Mouse (Mus musculus) Patski (cell line): ENCODE measurements around the gene St7. TPM values are rescaled to one million over a fixed set of nuclear protein-coding genes. Genes with fewer than 3 reads are reported as not detected.

Experiments
- ATAC-seq: fragments of 100-300 bp; one replicate; pipeline ENCODE4 v1.8.0; 2021
- CTCF ChIA-PET: fragments of 350-600 bp; sonication (Branson Sonifier 250); formaldehyde crosslinking; loops from one replicate; lab custom pipeline; 2022; ENCODE audit warnings: inconsistent platforms; lab: Charles Lee
- POLR2A ChIA-PET: fragments of 350-600 bp; sonication (Branson Sonifier 250); formaldehyde crosslinking; loops from one replicate; lab custom pipeline; 2022; ENCODE audit warnings: antibody characterized with exemption, inconsistent platforms; lab: Charles Lee
- DNase-seq: peaks from one replicate; pipeline ENCODE4 v3.0.0-alpha.2; 2011; ENCODE audit warnings: low read depth, low spot score
- H3K27me3 ChIP-seq: fragments of 371-371 bp; one replicate; pipeline ENCODE4 v1.5.1; 2021
- CTCF ChIP-seq: fragments of 100-300 bp; IDR thresholded peaks from one replicate; pipeline ENCODE4 v1.5.1; 2021
- in situ Hi-C: fragments of 300-500 bp; cut with MboI; formaldehyde crosslinking; loops from 3 replicates; pipeline ENCODE4 v1.11.1; 2018; ENCODE audit warnings: low pct_unique_long_range_greater_than_20kb, mixed read lengths
- polyA plus RNA-seq: library from polyadenylated mRNA; unstranded; gene quantifications from one replicate; pipeline ENCODE4 v1.2.3, GENCODE M21; 2021

The St7 gene
- polyA plus RNA-seq, 1 experiment from 2014 or later = 23.1 TPM

- in situ Hi-C loops = loop anchor here (5.0 kb wide), 1 partner anchor 144 kb away; no protein-coding TSS in a partner anchor
- CTCF ChIA-PET = no interaction called here
- TF ChIP-seq CTCF = no peak
- no peak for ATAC-seq
- H3K27me3 ChIP-seq = no peaks in the 10 kb centered on the region
- DNase-seq = no peak
- POLR2A ChIA-PET = interaction anchor here (0.6 kb wide), 1 partner anchor 88 kb away, joined by 3 read pairs; no protein-coding TSS in a partner anchor
Observed at GRCm38 (mm10) chr6:17932806-17933205, 240.1 kb downstream of the St7 start.

GRCm38 (mm10) chr6:17938631-17939346 lies 246.1 kb downstream of the St7 start:
- no peaks in the 10 kb centered on the region for H3K27me3 ChIP-seq
- POLR2A ChIA-PET = no interaction called here
- ATAC-seq = no peak
- TF ChIP-seq CTCF = no peak
- in situ Hi-C loops = no loop called here
- CTCF ChIA-PET = interaction anchor here (0.8 to 2.0 kb wide), 4 partner anchors 14 to 148 kb away, joined by 3 to 5 read pairs (median 4); no protein-coding TSS in a partner anchor
- DNase-seq = no peak

- no peak for TF ChIP-seq CTCF
- CTCF ChIA-PET = interaction anchor here (0.7 kb wide), 1 partner anchor 261 kb away, joined by 3 read pairs; no protein-coding TSS in a partner anchor
- H3K27me3 ChIP-seq = no peaks in the 10 kb centered on the region
- in situ Hi-C loops = no loop called here
- POLR2A ChIA-PET = no interaction called here
- DNase-seq (no peak), ATAC-seq (no peak)
Observed at GRCm38 (mm10) chr6:17941916-17942315, 249.2 kb downstream of the St7 start.

GRCm38 (mm10) chr6:17942344-17942743 lies 249.6 kb downstream of the St7 start:
- in situ Hi-C loops = no loop called here
- POLR2A ChIA-PET = no interaction called here
- ATAC-seq = no peak

GRCm38 (mm10) chr6:17943877-17944617 lies 251.3 kb downstream of the St7 start:
- H3K27me3 ChIP-seq = no peaks in the 10 kb centered on the region
- in situ Hi-C loops = no loop called here
- no peak for TF ChIP-seq CTCF
- ATAC-seq = no peak
- ChIA-PET CTCF (interaction anchor here (0.6 kb wide), 1 partner anchor 872 kb away, joined by 3 read pairs; no protein-coding TSS in a partner anchor), POLR2A (no interaction called here)
- DNase-seq = no peak

More at GRCm38 (mm10) chr6:17942344-17942743, 249.6 kb downstream of the St7 start:
- CTCF ChIA-PET = interaction anchor here (0.7 kb wide), 1 partner anchor 261 kb away, joined by 3 read pairs; no protein-coding TSS in a partner anchor
- DNase-seq = no peak
- no peaks in the 10 kb centered on the region for H3K27me3 ChIP-seq
- no peak for TF ChIP-seq CTCF

- POLR2A ChIA-PET = no interaction called here
- H3K27me3 ChIP-seq = no peaks in the 10 kb centered on the region
- ATAC-seq = no peak
- in situ Hi-C loops = no loop called here
- no peak for TF ChIP-seq CTCF
- DNase-seq = no peak
- CTCF ChIA-PET = no interaction called here
Observed at GRCm38 (mm10) chr6:17946456-17946855, 253.7 kb downstream of the St7 start.

GRCm38 (mm10) chr6:17947130-17947831 lies 254.5 kb downstream of the St7 start:
- no peak for TF ChIP-seq CTCF
- ATAC-seq (no peak), DNase-seq (no peak)
- in situ Hi-C loops = no loop called here
- CTCF ChIA-PET = interaction anchor here (0.8 kb wide), 1 partner anchor 10 kb away, joined by 3 read pairs; no protein-coding TSS in a partner anchor
- POLR2A ChIA-PET = no interaction called here
- H3K27me3 ChIP-seq = no peaks in the 10 kb centered on the region

- DNase-seq (no peak), ATAC-seq (no peak)
- ChIA-PET CTCF (no interaction called here), POLR2A (no interaction called here)
- in situ Hi-C loops = no loop called here
- H3K27me3 ChIP-seq = no peaks in the 10 kb centered on the region
- no peak for TF ChIP-seq CTCF
Observed at GRCm38 (mm10) chr6:17949103-17949502, 256.4 kb downstream of the St7 start.

- POLR2A ChIA-PET = no interaction called here
- TF ChIP-seq CTCF = no peak
Observed at GRCm38 (mm10) chr6:17951779-17952178, 259.0 kb downstream of the St7 start.

GRCm38 (mm10) chr6:17963455-17963854 lies 270.7 kb downstream of the St7 start:
- no peak for TF ChIP-seq CTCF
- ChIA-PET POLR2A (no interaction called here), CTCF (no interaction called here)
- no peaks in the 10 kb centered on the region for H3K27me3 ChIP-seq
- DNase-seq = no peak
- no peak for ATAC-seq
- in situ Hi-C loops = no loop called here

More at GRCm38 (mm10) chr6:17951779-17952178, 259.0 kb downstream of the St7 start:
- CTCF ChIA-PET = interaction anchor here (1.3 to 1.7 kb wide), 2 partner anchors 11 to 25 kb away, joined by 4 to 5 read pairs; no protein-coding TSS in a partner anchor
- ATAC-seq = no peak
- in situ Hi-C loops = no loop called here
- DNase-seq = no peak
- peaks cover 3% of the 10 kb centered on the region for H3K27me3 ChIP-seq
